Mouse (Mus musculus) kidney, adult 2 months (tissue): ENCODE results near the gene Cks1brt.

ENCODE experiments used
- CTCF ChIP-seq: fragments of 200-500 bp; conservative IDR thresholded peaks from 2 replicates; pipeline ENCODE4 v1.5.1; 2011; ENCODE audit warnings: low read depth, mild to moderate bottlenecking, control low read depth, low read length, moderate library complexity, mixed read lengths; ENCODE audit not compliant: insufficient read depth, insufficient read length
- POLR2A ChIP-seq: fragments of 200-500 bp; IDR thresholded peaks from one replicate; pipeline ENCODE4 v1.6.1; 2011; ENCODE audit warnings: low read depth, low read length, control low read depth

GRCm38 (mm10) chr8:85113241-85113640, 38.5 kb upstream of the Cks1brt start:
- TF ChIP-seq CTCF (no peak), POLR2A (no peak)
